ENCODE assay signal across 9 mouse cellular contexts in genomic region chr5:88981243-88982014, GRCm38 (mm10).
DNase-seq lines count a peak whose midpoint lies in the region; ATAC-seq and TF ChIP-seq lines count a peak whose summit lies in the region.
"Had no signal": no experiment of that assay in that cellular context is flagged by ENCODE, and none has a peak within 500 bp of the region (broad histone marks: within the 10 kb centered on the region; RNA-seq: fewer than 3 reads in every experiment).

No protein-coding gene starts in this region.

- no peak for DNase-seq in hindbrain, postnatal 0 days (ENCODE audit: low spot score)
- no peak for DNase-seq in hindbrain, embryonic 11.5 days (ENCODE audit: low spot score)
- DNase-seq in 416B (ENCODE audit: low read depth), result peak; percentile 74
- DNase-seq in c-Kit-positive CD71-positive TER-119-positive erythroid progenitor cells, embryonic 14.5 days (ENCODE audit: low spot score), result peak; percentile 32
- no peak for DNase-seq in thymus, postnatal 0 days (ENCODE audit: low spot score)
- DNase-seq in left cerebral cortex, postnatal 10 days (ENCODE audit: extremely low spot score in 1 of 2, low spot score in 2 of 2), result no peak
- DNase-seq in cerebellum, adult 8-10 months, result no peak
- DNase-seq: adrenal gland, postnatal 14 days had no signal

- intact Hi-C loops in left cerebral cortex, postnatal 10 days (cut with DNase I), result no loop called here

- H3K27ac ChIP-seq in hindbrain, postnatal 0 days, result peak overlapping the region; percentile 15; the same call in 1 of the 2 replicates
- H3K27ac ChIP-seq in hindbrain, embryonic 11.5 days (ENCODE audit: low read depth, low read length), result no peak overlapping the region
- H3K27ac ChIP-seq in liver, embryonic 12.5 days, result peak overlapping the region; percentile 65; the same call in 1 of the 2 replicates

- H3K27me3 ChIP-seq in hindbrain, postnatal 0 days (ENCODE audit: insufficient read depth, low read length), result no peaks in the 10 kb centered on the region
- H3K27me3 ChIP-seq in hindbrain, embryonic 11.5 days (ENCODE audit: control insufficient read depth, insufficient read depth, low read length), result no peaks in the 10 kb centered on the region
- no peaks in the 10 kb centered on the region for H3K27me3 ChIP-seq in liver, embryonic 12.5 days (replicated peaks)

- no peak overlapping the region for H3K4me3 ChIP-seq in hindbrain, postnatal 0 days (ENCODE audit: low read length)
- H3K4me3 ChIP-seq in hindbrain, embryonic 11.5 days (ENCODE audit: low read depth, low read length), result no peak overlapping the region
- peak overlapping the region; percentile 4; the same call in 1 of the 2 replicates for H3K4me3 ChIP-seq in liver, embryonic 12.5 days

- ATAC-seq in hindbrain, postnatal 0 days, result no peak
- no peak for ATAC-seq in hindbrain, embryonic 11.5 days (ENCODE audit: low FRiP score)
- peak; percentile 91 for ATAC-seq in liver, embryonic 12.5 days

- H3K36me3 ChIP-seq in hindbrain, postnatal 0 days (ENCODE audit: insufficient read depth, low read length), result no peaks in the 10 kb centered on the region
- H3K36me3 ChIP-seq in hindbrain, embryonic 11.5 days (ENCODE audit: control insufficient read depth, insufficient read depth, low read length), result no peaks in the 10 kb centered on the region
- no peaks in the 10 kb centered on the region for H3K36me3 ChIP-seq in liver, embryonic 12.5 days

- H3K4me1 ChIP-seq in hindbrain, postnatal 0 days (ENCODE audit: insufficient read depth, low read length), result no peaks in the 10 kb centered on the region
- no peaks in the 10 kb centered on the region for H3K4me1 ChIP-seq in hindbrain, embryonic 11.5 days (replicated peaks; ENCODE audit: control insufficient read depth, insufficient read depth, low read length)
- peaks cover 38% of the 10 kb centered on the region for H3K4me1 ChIP-seq in liver, embryonic 12.5 days

- no peak overlapping the region for H3K9ac ChIP-seq in hindbrain, postnatal 0 days (replicated peaks; ENCODE audit: low read length)
- no peak overlapping the region for H3K9ac ChIP-seq in hindbrain, embryonic 11.5 days (ENCODE audit: low read depth, low read length)
- H3K9ac ChIP-seq in liver, embryonic 12.5 days, result peak overlapping the region; percentile 24; the same call in 1 of the 2 replicates

- no peak for TF ChIP-seq CTCF in hindbrain, postnatal 0 days (IDR thresholded peaks at IDR 0.05; ENCODE audit: low read depth)

- no peak overlapping the region for H3K4me2 ChIP-seq in hindbrain, postnatal 0 days (ENCODE audit: low read depth, low read length)
- H3K4me2 ChIP-seq in hindbrain, embryonic 11.5 days (replicated peaks; ENCODE audit: low read depth, low read length), result no peak overlapping the region
- H3K4me2 ChIP-seq in liver, embryonic 12.5 days, result peak overlapping the region; percentile 53

- WGBS in hindbrain, postnatal 0 days, result 52% methylated on average over 8 of the region's 8 CpGs
- WGBS in hindbrain, embryonic 11.5 days, result 75% methylated on average over 8 of the region's 8 CpGs
- 11% methylated on average over 8 of the region's 8 CpGs for WGBS in liver, embryonic 12.5 days (ENCODE audit: insufficient replicate concordance)

- H3K9me3 ChIP-seq in hindbrain, postnatal 0 days (ENCODE audit: low read length), result no peaks in the 10 kb centered on the region
- no peaks in the 10 kb centered on the region for H3K9me3 ChIP-seq in hindbrain, embryonic 11.5 days (ENCODE audit: control insufficient read depth, low read length)
- no peaks in the 10 kb centered on the region for H3K9me3 ChIP-seq in liver, embryonic 12.5 days (replicated peaks)

Comparison
In these comparisons a context has a peak if more than half of its experiments do, and no peak if none do; other contexts are left out.
1. DNase-seq: peak in 416B (single experiment) and c-Kit-positive CD71-positive TER-119-positive erythroid progenitor cells, embryonic 14.5 days (single experiment); none in hindbrain, postnatal 0 days (single experiment), hindbrain, embryonic 11.5 days (single experiment), thymus, postnatal 0 days (single experiment), left cerebral cortex, postnatal 10 days (0 of 2) and cerebellum, adult 8-10 months (single experiment).